Mouse (Mus musculus): ENCODE data around the gene Fbxo10. TPM values are rescaled to one million over a fixed set of nuclear protein-coding genes. Genes with fewer than 3 reads are reported as not detected.
"Not testable (repeated sequence)": the region's sequence is repeated elsewhere in the genome, so short reads cannot be mapped to it uniquely, and the experiment has no call there.

The Fbxo10 gene
- polyA plus RNA-seq, 1 experiment from 2014 or later = 13.3 TPM

GRCm38 (mm10) chr4:45047956-45048355 lies 36.4 kb downstream of the Fbxo10 start:
- 82% methylated on average over 9 of the region's 9 CpGs for WGBS
- Histone ChIP-seq H3K27me3 (ENCODE audit: insufficient read depth, low read length) (no peaks in the 10 kb centered on the region), H3K27ac (ENCODE audit: low read depth) (no peak overlapping the region), H3K4me3 (ENCODE audit: low read depth, low read length) (no peak overlapping the region), H3K4me2 (no peak overlapping the region), H3K9ac (no peak overlapping the region), H3K36me3 (ENCODE audit: insufficient read depth) (peaks cover 42% of the 10 kb centered on the region; the same call in 1 of the 2 replicates), H3K9me3 (ENCODE audit: low read depth, low read length) (no peaks in the 10 kb centered on the region), H3K4me1 (ENCODE audit: insufficient read depth) (no peaks in the 10 kb centered on the region)
- ATAC-seq (ENCODE audit: insufficient read depth) (no peak), DNase-seq (no peak)
- TF ChIP-seq CTCF (IDR thresholded peaks at IDR 0.05; ENCODE audit: low read depth) = no peak

GRCm38 (mm10) chr4:45047286-45047887 lies 37.0 kb downstream of the Fbxo10 start:
- H3K9me3 ChIP-seq (ENCODE audit: low read depth, low read length) = no peaks in the 10 kb centered on the region
- DNase-seq = no peak
- peaks cover 42% of the 10 kb centered on the region; the same call in 1 of the 2 replicates for H3K36me3 ChIP-seq (ENCODE audit: insufficient read depth)
- H3K4me2 ChIP-seq = no peak overlapping the region
- H3K4me1 ChIP-seq (ENCODE audit: insufficient read depth) = no peaks in the 10 kb centered on the region
- H3K4me3 ChIP-seq (ENCODE audit: low read depth, low read length) = no peak overlapping the region
- no peaks in the 10 kb centered on the region for H3K27me3 ChIP-seq (ENCODE audit: insufficient read depth, low read length)
- H3K27ac ChIP-seq (ENCODE audit: low read depth) = no peak overlapping the region
- H3K9ac ChIP-seq = no peak overlapping the region
- WGBS = 84% methylated on average over 9 of the region's 9 CpGs
- no peak for ATAC-seq (ENCODE audit: insufficient read depth)
- no peak for TF ChIP-seq CTCF (IDR thresholded peaks at IDR 0.05; ENCODE audit: low read depth)

- no peak for TF ChIP-seq CTCF (IDR thresholded peaks at IDR 0.05; ENCODE audit: low read depth)
- H3K4me3 ChIP-seq (ENCODE audit: low read depth, low read length) = no peak overlapping the region
- H3K9me3 ChIP-seq (ENCODE audit: low read depth, low read length) = no peaks in the 10 kb centered on the region
- WGBS = 90% methylated on average over 5 of the region's 5 CpGs
- H3K27ac ChIP-seq (ENCODE audit: low read depth) = no peak overlapping the region
- ATAC-seq (ENCODE audit: insufficient read depth) (no peak), DNase-seq (no peak)
- H3K4me2 ChIP-seq = no peak overlapping the region
- H3K4me1 ChIP-seq (ENCODE audit: insufficient read depth) = no peaks in the 10 kb centered on the region
- H3K9ac ChIP-seq = no peak overlapping the region
- H3K36me3 ChIP-seq (ENCODE audit: insufficient read depth) = peaks cover 44% of the 10 kb centered on the region; the same call in 1 of the 2 replicates
- H3K27me3 ChIP-seq (ENCODE audit: insufficient read depth, low read length) = no peaks in the 10 kb centered on the region
Measured at GRCm38 (mm10) chr4:45046679-45047078, 37.7 kb downstream of the Fbxo10 start.

GRCm38 (mm10) chr4:45040795-45041194 lies 43.6 kb downstream of the Fbxo10 start:
- no peak for ATAC-seq (ENCODE audit: insufficient read depth)
- no peak for TF ChIP-seq CTCF (IDR thresholded peaks at IDR 0.05; ENCODE audit: low read depth)
- H3K36me3 ChIP-seq (ENCODE audit: insufficient read depth) = peaks cover 47% of the 10 kb centered on the region; the same call in 1 of the 2 replicates
- no peaks in the 10 kb centered on the region for H3K27me3 ChIP-seq (ENCODE audit: insufficient read depth, low read length)
- no peak overlapping the region for H3K9ac ChIP-seq
- 80% methylated on average over 7 of the region's 7 CpGs for WGBS
- no peak overlapping the region for H3K4me3 ChIP-seq (ENCODE audit: low read depth, low read length)
- no peak overlapping the region for H3K4me2 ChIP-seq
- no peak overlapping the region for H3K27ac ChIP-seq (ENCODE audit: low read depth)
- DNase-seq = no peak
- H3K9me3 ChIP-seq (ENCODE audit: low read depth, low read length) = no peaks in the 10 kb centered on the region
- no peaks in the 10 kb centered on the region for H3K4me1 ChIP-seq (ENCODE audit: insufficient read depth)

GRCm38 (mm10) chr4:45039546-45039945 lies 44.9 kb downstream of the Fbxo10 start:
- not testable (repeated sequence) for DNase-seq; H3K4me1 ChIP-seq (ENCODE audit: insufficient read depth); H3K27me3 ChIP-seq (ENCODE audit: insufficient read depth, low read length); H3K27ac ChIP-seq (ENCODE audit: low read depth); ATAC-seq (ENCODE audit: insufficient read depth); H3K9me3 ChIP-seq (ENCODE audit: low read depth, low read length); H3K4me3 ChIP-seq (ENCODE audit: low read depth, low read length); H3K4me2 ChIP-seq; H3K9ac ChIP-seq
- H3K36me3 ChIP-seq (ENCODE audit: insufficient read depth) = peaks cover 52% of the 10 kb centered on the region; the same call in 1 of the 2 replicates
- WGBS = 90% methylated on average over 7 of the region's 7 CpGs

- 55% methylated on average over 8 of the region's 8 CpGs for WGBS
- H3K9me3 ChIP-seq (ENCODE audit: low read depth, low read length); ATAC-seq (ENCODE audit: insufficient read depth); H3K4me1 ChIP-seq (ENCODE audit: insufficient read depth); H3K4me3 ChIP-seq (ENCODE audit: low read depth, low read length); H3K4me2 ChIP-seq; H3K9ac ChIP-seq; H3K27ac ChIP-seq (ENCODE audit: low read depth); H3K27me3 ChIP-seq (ENCODE audit: insufficient read depth, low read length): not testable (repeated sequence)
- DNase-seq = peak; percentile 32
- H3K36me3 ChIP-seq (ENCODE audit: insufficient read depth) = peaks cover 52% of the 10 kb centered on the region; the same call in 1 of the 2 replicates
Measured at GRCm38 (mm10) chr4:45038879-45039278, 45.5 kb downstream of the Fbxo10 start.

GRCm38 (mm10) chr4:45037455-45038410 lies 46.7 kb downstream of the Fbxo10 start:
- Histone ChIP-seq H3K36me3 (ENCODE audit: insufficient read depth) (peaks cover 52% of the 10 kb centered on the region; the same call in 1 of the 2 replicates), H3K9ac (no peak overlapping the region), H3K27me3 (ENCODE audit: insufficient read depth, low read length) (no peaks in the 10 kb centered on the region), H3K4me2 (no peak overlapping the region), H3K4me3 (ENCODE audit: low read depth, low read length) (no peak overlapping the region), H3K4me1 (ENCODE audit: insufficient read depth) (no peaks in the 10 kb centered on the region), H3K27ac (ENCODE audit: low read depth) (no peak overlapping the region), H3K9me3 (ENCODE audit: low read depth, low read length) (no peaks in the 10 kb centered on the region)
- no peak for TF ChIP-seq CTCF (IDR thresholded peaks at IDR 0.05; ENCODE audit: low read depth)
- WGBS = 78% methylated on average over 13 of the region's 13 CpGs
- DNase-seq (peak; percentile 51), ATAC-seq (ENCODE audit: insufficient read depth) (no peak)

All from lung, embryonic 14.5 days (tissue).